Mouse (Mus musculus) kidney, postnatal 4 days (tissue): ENCODE measurements at regions not wholly inside any gene's neighbourhood (a gene's known extent, or its start where the extent isn't known, plus 50 kb on each side); places are given as distances from the start of the nearest gene placed in this dataset.

Source experiments
- DNase-seq, 2 experiments: peaks; one replicate each; pipeline ENCODE4 v3.0.0; 2021; ENCODE audit warnings: mixed read lengths in 2 of 2

- no peak for DNase-seq
Observed at GRCm38 (mm10) chr3:140566996-140567517, 645.1 kb downstream of the Pdha2 start.

GRCm38 (mm10) chr3:140554736-140555135 is 657.4 kb downstream of the Pdha2 start:
- DNase-seq: no peak

GRCm38 (mm10) chr3:140548483-140548882 is 663.7 kb downstream of the Pdha2 start:
- no peak for DNase-seq

GRCm38 (mm10) chr3:140531747-140532502 is 680.2 kb downstream of the Pdha2 start:
- no peak for DNase-seq

- DNase-seq: no peak
Observed at GRCm38 (mm10) chr3:140521653-140522278, 690.4 kb downstream of the Pdha2 start.

GRCm38 (mm10) chr3:140510835-140511234 is 701.3 kb downstream of the Pdha2 start:
- DNase-seq: peak in 1 of 2 experiments; percentile 1

- no peak for DNase-seq
Observed at GRCm38 (mm10) chr3:140510094-140510493, 702.1 kb downstream of the Pdha2 start.

GRCm38 (mm10) chr3:140494134-140494533 is 718.0 kb downstream of the Pdha2 start:
- no peak for DNase-seq

- no peak for DNase-seq
Observed at GRCm38 (mm10) chr3:140477670-140478208, 734.4 kb downstream of the Pdha2 start.

GRCm38 (mm10) chr3:140476534-140476933 is 735.6 kb downstream of the Pdha2 start:
- no peak for DNase-seq

- no peak for DNase-seq
Observed at GRCm38 (mm10) chr3:140452513-140452912, 759.6 kb downstream of the Pdha2 start.

- DNase-seq: no peak
Observed at GRCm38 (mm10) chr3:140451148-140451547, 761.0 kb downstream of the Pdha2 start.

GRCm38 (mm10) chr3:140409239-140409638 is 802.9 kb downstream of the Pdha2 start:
- DNase-seq: no peak
